Mouse (Mus musculus): ENCODE results near the gene 5031439G07Rik. TPM values are rescaled to one million over a fixed set of nuclear protein-coding genes. Genes with fewer than 3 reads are reported as not detected.
"Not testable (repeated sequence)": the region's sequence is repeated elsewhere in the genome, so short reads cannot be mapped to it uniquely, and the experiment has no call there.

The 5031439G07Rik gene
- polyA plus RNA-seq (2014; fragmentation: Nextera tagmentation; extraction: Ambion mirVana) = 8.8 and 9.7 TPM in 2 replicates

- peaks cover 13% of the 10 kb centered on the region for H3K4me1 ChIP-seq (replicated peaks; ENCODE audit: control insufficient read depth, insufficient read depth, low read length)
- ATAC-seq (replicated peaks; ENCODE audit: low FRiP score, low TSS enrichment, low read depth) = peak; percentile 91
- DNase-seq (ENCODE audit: low spot score) = peak; percentile 98
- peak within 1 kb of the TSS; percentile 76 for H3K4me3 ChIP-seq (ENCODE audit: low read depth, low read length)
- peak within 1 kb of the TSS; percentile 86 for H3K9ac ChIP-seq (ENCODE audit: low read length)
- peak within 1 kb of the TSS; percentile 87 for H3K4me2 ChIP-seq (ENCODE audit: low read length)
- 0 out of 2 replicates have a peak, but pooled peaks cover 6% of the 10 kb centered on the region for H3K27me3 ChIP-seq (replicated peaks; ENCODE audit: control insufficient read depth, insufficient read depth, low read length)
- H3K36me3 ChIP-seq (ENCODE audit: control insufficient read depth, insufficient read depth, low read length) = no peaks in the 10 kb centered on the region
- WGBS = 2% methylated on average over 42 of the region's 59 CpGs
- H3K27ac ChIP-seq (ENCODE audit: low read depth) = peak within 1 kb of the TSS; percentile 67
- no peaks in the 10 kb centered on the region for H3K9me3 ChIP-seq (ENCODE audit: control insufficient read depth, low read length)
Measured at GRCm38 (mm10) chr15:84987874-84988825, at the start of gene 5031439G07Rik. TSS of gene 5031439G07Rik (minus strand) at chr15:84988551.

- Histone ChIP-seq H3K9me3 (ENCODE audit: control insufficient read depth, low read length) (peaks cover 3% of the 10 kb centered on the region; the same call in 1 of the 2 replicates), H3K36me3 (ENCODE audit: control insufficient read depth, insufficient read depth, low read length) (no peaks in the 10 kb centered on the region), H3K4me3 (ENCODE audit: low read depth, low read length) (peak overlapping the region; percentile 72), H3K9ac (ENCODE audit: low read length) (peak overlapping the region; percentile 80), H3K4me1 (replicated peaks; ENCODE audit: control insufficient read depth, insufficient read depth, low read length) (peaks cover 21% of the 10 kb centered on the region), H3K4me2 (ENCODE audit: low read length) (peak overlapping the region; percentile 90), H3K27me3 (replicated peaks; ENCODE audit: control insufficient read depth, insufficient read depth, low read length) (no peaks in the 10 kb centered on the region), H3K27ac (ENCODE audit: low read depth) (no peak overlapping the region)
- ATAC-seq (replicated peaks; ENCODE audit: low FRiP score, low TSS enrichment, low read depth) (no peak), DNase-seq (ENCODE audit: low spot score) (no peak)
- 5% methylated on average over 8 of the region's 8 CpGs for WGBS
Measured at GRCm38 (mm10) chr15:85037343-85037690, 49.0 kb upstream of the 5031439G07Rik start.

- H3K4me1 ChIP-seq (replicated peaks; ENCODE audit: control insufficient read depth, insufficient read depth, low read length) = peaks cover 17% of the 10 kb centered on the region
- H3K4me3 ChIP-seq (ENCODE audit: low read depth, low read length) = peak overlapping the region; percentile 72
- peak overlapping the region; percentile 80 for H3K9ac ChIP-seq (ENCODE audit: low read length)
- peak overlapping the region; percentile 80; the same call in 1 of the 2 replicates for H3K27ac ChIP-seq (ENCODE audit: low read depth)
- peak; percentile 99 for DNase-seq (ENCODE audit: low spot score)
- H3K36me3 ChIP-seq (ENCODE audit: control insufficient read depth, insufficient read depth, low read length) = no peaks in the 10 kb centered on the region
- no peaks in the 10 kb centered on the region for H3K27me3 ChIP-seq (replicated peaks; ENCODE audit: control insufficient read depth, insufficient read depth, low read length)
- H3K4me2 ChIP-seq (ENCODE audit: low read length) = peak overlapping the region; percentile 90
- WGBS = under 1% methylated on average over 66 of the region's 75 CpGs
- peaks cover 4% of the 10 kb centered on the region; the same call in 1 of the 2 replicates for H3K9me3 ChIP-seq (ENCODE audit: control insufficient read depth, low read length)
- peak; percentile 93 for ATAC-seq (replicated peaks; ENCODE audit: low FRiP score, low TSS enrichment, low read depth)
Measured at GRCm38 (mm10) chr15:85036566-85037342, 48.4 kb upstream of the 5031439G07Rik start.

GRCm38 (mm10) chr15:85033916-85034315 is 45.6 kb upstream of the 5031439G07Rik start:
- H3K9ac ChIP-seq (ENCODE audit: low read length); DNase-seq (ENCODE audit: low spot score); H3K27me3 ChIP-seq (replicated peaks; ENCODE audit: control insufficient read depth, insufficient read depth, low read length); H3K4me2 ChIP-seq (ENCODE audit: low read length); H3K36me3 ChIP-seq (ENCODE audit: control insufficient read depth, insufficient read depth, low read length); H3K9me3 ChIP-seq (ENCODE audit: control insufficient read depth, low read length); H3K27ac ChIP-seq (ENCODE audit: low read depth); H3K4me3 ChIP-seq (ENCODE audit: low read depth, low read length); ATAC-seq (replicated peaks; ENCODE audit: low FRiP score, low TSS enrichment, low read depth): not testable (repeated sequence)
- peaks cover 14% of the 10 kb centered on the region for H3K4me1 ChIP-seq (replicated peaks; ENCODE audit: control insufficient read depth, insufficient read depth, low read length)
- 28% methylated on average over 7 of the region's 7 CpGs for WGBS

GRCm38 (mm10) chr15:85031866-85032265 is 43.5 kb upstream of the 5031439G07Rik start:
- H3K27ac ChIP-seq (ENCODE audit: low read depth) = no peak overlapping the region
- no peaks in the 10 kb centered on the region for H3K36me3 ChIP-seq (ENCODE audit: control insufficient read depth, insufficient read depth, low read length)
- no peak overlapping the region for H3K9ac ChIP-seq (ENCODE audit: low read length)
- peaks cover 6% of the 10 kb centered on the region for H3K4me1 ChIP-seq (replicated peaks; ENCODE audit: control insufficient read depth, insufficient read depth, low read length)
- H3K9me3 ChIP-seq (ENCODE audit: control insufficient read depth, low read length) = peaks cover 4% of the 10 kb centered on the region; the same call in 1 of the 2 replicates
- H3K27me3 ChIP-seq (replicated peaks; ENCODE audit: control insufficient read depth, insufficient read depth, low read length) = no peaks in the 10 kb centered on the region
- ATAC-seq (replicated peaks; ENCODE audit: low FRiP score, low TSS enrichment, low read depth) = no peak
- no peak for DNase-seq (ENCODE audit: low spot score)
- 69% methylated on average over 3 of the region's 3 CpGs for WGBS
- no peak overlapping the region for H3K4me2 ChIP-seq (ENCODE audit: low read length)
- H3K4me3 ChIP-seq (ENCODE audit: low read depth, low read length) = no peak overlapping the region

- H3K27me3 ChIP-seq (replicated peaks; ENCODE audit: control insufficient read depth, insufficient read depth, low read length); H3K36me3 ChIP-seq (ENCODE audit: control insufficient read depth, insufficient read depth, low read length); H3K4me2 ChIP-seq (ENCODE audit: low read length); H3K27ac ChIP-seq (ENCODE audit: low read depth); H3K9me3 ChIP-seq (ENCODE audit: control insufficient read depth, low read length); H3K4me1 ChIP-seq (replicated peaks; ENCODE audit: control insufficient read depth, insufficient read depth, low read length); DNase-seq (ENCODE audit: low spot score); H3K4me3 ChIP-seq (ENCODE audit: low read depth, low read length); ATAC-seq (replicated peaks; ENCODE audit: low FRiP score, low TSS enrichment, low read depth); H3K9ac ChIP-seq (ENCODE audit: low read length): not testable (repeated sequence)
- WGBS = 83% methylated on average over 1 of the region's 1 CpGs
Measured at GRCm38 (mm10) chr15:85030643-85031042, 42.3 kb upstream of the 5031439G07Rik start.

- not testable (repeated sequence) for H3K4me1 ChIP-seq (replicated peaks; ENCODE audit: control insufficient read depth, insufficient read depth, low read length); ATAC-seq (replicated peaks; ENCODE audit: low FRiP score, low TSS enrichment, low read depth); H3K4me3 ChIP-seq (ENCODE audit: low read depth, low read length); H3K9me3 ChIP-seq (ENCODE audit: control insufficient read depth, low read length); H3K9ac ChIP-seq (ENCODE audit: low read length); H3K36me3 ChIP-seq (ENCODE audit: control insufficient read depth, insufficient read depth, low read length); H3K4me2 ChIP-seq (ENCODE audit: low read length); DNase-seq (ENCODE audit: low spot score); H3K27me3 ChIP-seq (replicated peaks; ENCODE audit: control insufficient read depth, insufficient read depth, low read length); H3K27ac ChIP-seq (ENCODE audit: low read depth)
- 26% methylated on average over 1 of the region's 1 CpGs for whole genome bisulfite sequencing
Measured at GRCm38 (mm10) chr15:85028648-85029047, 40.3 kb upstream of the 5031439G07Rik start, which contains the start of gene Fam118a. TSS of gene Fam118a (plus strand) at chr15:85028948.

- H3K36me3 ChIP-seq (ENCODE audit: control insufficient read depth, insufficient read depth, low read length) = no peaks in the 10 kb centered on the region
- no peak for DNase-seq (ENCODE audit: low spot score)
- H3K4me3 ChIP-seq (ENCODE audit: low read depth, low read length) = no peak overlapping the region
- H3K9ac ChIP-seq (ENCODE audit: low read length) = no peak overlapping the region
- 0 out of 2 replicates have a peak, but pooled peaks have one; percentile 51 for ATAC-seq (replicated peaks; ENCODE audit: low FRiP score, low TSS enrichment, low read depth)
- H3K27ac ChIP-seq (ENCODE audit: low read depth) = no peak overlapping the region
- 53% methylated on average over 4 of the region's 4 CpGs for whole genome bisulfite sequencing
- H3K4me2 ChIP-seq (ENCODE audit: low read length) = no peak overlapping the region
- peaks cover 4% of the 10 kb centered on the region; the same call in 1 of the 2 replicates for H3K9me3 ChIP-seq (ENCODE audit: control insufficient read depth, low read length)
- no peaks in the 10 kb centered on the region for H3K27me3 ChIP-seq (replicated peaks; ENCODE audit: control insufficient read depth, insufficient read depth, low read length)
- no peaks in the 10 kb centered on the region for H3K4me1 ChIP-seq (replicated peaks; ENCODE audit: control insufficient read depth, insufficient read depth, low read length)
Measured at GRCm38 (mm10) chr15:85027740-85028139, 39.4 kb upstream of the 5031439G07Rik start.

All from intestine, embryonic 14.5 days (tissue).